Mouse (Mus musculus): Measurements from ENCODE around the gene Tmem198b. TPM values are rescaled to one million over a fixed set of nuclear protein-coding genes. Genes with fewer than 3 reads are reported as not detected.

Gene Tmem198b
- total RNA-seq, 2 experiments from 2014 or later, result 12.6 to 13.1 TPM

DNA sequence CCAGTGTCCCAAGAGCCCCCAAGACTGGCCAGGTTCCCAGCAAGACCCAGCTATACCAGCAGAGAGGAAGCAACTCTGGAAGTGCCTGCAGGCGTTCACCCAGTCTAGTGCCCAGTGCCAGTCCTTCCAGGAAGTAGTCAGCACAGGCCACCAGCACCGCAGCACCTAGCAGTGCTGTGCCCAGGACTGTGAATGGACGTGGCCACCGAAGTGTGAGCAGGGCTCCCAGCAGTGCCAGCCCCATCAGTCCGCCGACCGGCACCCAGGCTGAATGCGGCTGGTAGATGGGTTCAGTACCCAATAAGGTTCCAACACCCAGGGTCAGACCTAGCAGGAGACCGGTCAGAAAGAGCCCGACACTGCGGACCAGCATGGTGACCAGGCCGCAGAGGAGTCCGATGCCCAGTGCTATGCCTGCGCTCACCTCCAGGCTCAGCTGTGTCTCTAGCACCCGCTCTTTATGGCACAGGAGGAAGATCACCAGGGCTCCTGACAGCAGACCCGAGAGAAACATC, 2.1 kb downstream of the Tmem198b start:
- DNase-seq (ENCODE audit: low spot score in 2 of 2), result no peak

DNA sequence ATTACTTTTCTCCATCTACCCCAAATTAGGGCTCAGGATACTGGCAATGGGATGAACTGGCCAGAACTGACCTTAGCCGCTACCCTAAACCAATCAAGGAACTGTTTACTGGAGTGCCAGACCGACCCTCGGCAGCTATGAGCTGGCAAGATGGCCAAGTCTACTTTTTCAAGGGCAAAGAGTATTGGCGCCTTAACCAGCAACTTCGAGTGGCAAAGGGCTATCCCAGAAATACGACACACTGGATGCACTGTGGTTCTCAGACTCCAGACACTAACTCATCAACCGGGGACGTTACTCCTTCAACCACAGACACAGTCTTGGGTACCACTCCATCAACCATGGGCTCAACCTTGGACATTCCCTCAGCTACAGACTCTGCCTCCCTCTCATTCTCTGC, 5.5 kb downstream of the Tmem198b start:
- no peak for DNase-seq (ENCODE audit: low spot score in 2 of 2)

DNA sequence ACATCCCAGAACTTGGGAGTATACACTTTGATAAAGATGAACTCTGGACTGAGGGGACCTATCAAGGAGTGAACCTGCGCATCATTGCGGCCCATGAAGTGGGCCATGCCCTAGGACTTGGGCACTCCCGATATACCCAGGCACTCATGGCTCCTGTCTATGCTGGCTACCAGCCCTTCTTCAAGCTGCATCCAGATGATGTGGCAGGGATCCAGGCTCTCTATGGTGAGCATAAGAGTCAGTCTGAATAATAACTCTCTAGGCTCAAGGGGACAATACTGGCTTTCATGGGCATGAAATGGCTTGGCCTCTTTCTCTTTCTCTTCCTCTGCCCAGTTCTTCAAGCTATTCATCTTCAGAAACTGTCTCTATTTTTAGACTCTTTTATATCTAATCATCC, 8.6 kb downstream of the Tmem198b start:
- DNase-seq (ENCODE audit: low spot score in 2 of 2), result no peak

DNA sequence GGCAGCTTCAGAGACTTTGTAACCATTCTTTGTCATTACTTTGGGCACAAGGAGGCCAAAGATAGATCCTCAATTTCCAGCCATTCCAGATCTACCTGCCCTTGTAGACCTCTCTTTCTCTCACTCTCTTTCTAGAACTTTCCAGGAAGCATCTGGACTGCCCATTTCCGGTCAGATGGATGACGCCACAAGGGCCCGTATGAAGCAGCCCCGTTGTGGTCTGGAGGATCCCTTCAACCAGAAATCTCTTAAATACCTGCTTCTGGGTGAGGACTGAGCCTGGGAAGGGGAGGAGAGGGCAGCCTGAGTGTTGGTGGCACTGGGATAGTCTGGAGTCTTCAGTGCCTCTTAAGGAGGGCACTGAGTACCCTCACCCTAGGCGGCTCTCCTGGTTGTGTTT, 9.8 kb downstream of the Tmem198b start:
- no peak for DNase-seq (ENCODE audit: low spot score in 2 of 2)

DNA sequence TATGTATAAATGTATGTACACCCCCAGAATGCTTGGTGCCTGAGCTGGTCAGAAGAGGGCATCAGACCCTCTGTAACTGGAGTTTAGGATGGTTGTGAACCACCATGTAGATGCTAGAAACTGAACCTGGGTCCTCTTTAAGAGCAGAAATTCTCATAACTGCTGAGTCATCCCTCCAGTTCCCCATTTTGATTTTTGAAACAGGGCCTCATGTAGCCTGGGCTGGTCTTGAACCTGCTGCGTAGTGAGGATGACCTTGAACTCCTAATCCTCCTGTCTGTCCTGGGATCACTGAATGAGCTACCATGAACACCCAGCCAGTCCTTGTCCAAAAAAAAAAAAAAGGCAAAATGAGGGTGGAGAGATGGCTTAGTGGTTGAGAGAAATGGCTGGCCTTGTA, 10.9 kb downstream of the Tmem198b start:
- DNase-seq (ENCODE audit: low spot score in 2 of 2), result no peak

DNA sequence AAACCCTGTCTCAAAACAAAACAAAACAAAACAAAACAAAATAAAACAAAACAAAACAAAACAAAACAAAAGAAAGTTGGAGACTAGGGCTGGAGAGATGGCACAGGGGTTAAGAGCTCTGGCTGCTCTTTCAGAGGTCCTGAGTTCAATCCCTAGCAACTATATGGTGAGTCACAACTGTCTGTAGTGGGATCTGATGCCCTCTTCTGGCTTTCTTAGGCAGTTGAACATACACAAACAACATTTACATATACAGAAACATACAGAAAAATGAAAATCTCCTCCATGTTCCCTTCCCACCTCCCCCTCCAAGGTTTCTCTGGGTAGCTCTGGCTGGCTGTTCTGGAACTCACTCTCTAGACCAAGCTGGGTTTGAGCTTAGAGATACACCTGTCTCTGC, 12.1 kb downstream of the Tmem198b start:
- DNase-seq (ENCODE audit: low spot score in 2 of 2), result no peak

DNA sequence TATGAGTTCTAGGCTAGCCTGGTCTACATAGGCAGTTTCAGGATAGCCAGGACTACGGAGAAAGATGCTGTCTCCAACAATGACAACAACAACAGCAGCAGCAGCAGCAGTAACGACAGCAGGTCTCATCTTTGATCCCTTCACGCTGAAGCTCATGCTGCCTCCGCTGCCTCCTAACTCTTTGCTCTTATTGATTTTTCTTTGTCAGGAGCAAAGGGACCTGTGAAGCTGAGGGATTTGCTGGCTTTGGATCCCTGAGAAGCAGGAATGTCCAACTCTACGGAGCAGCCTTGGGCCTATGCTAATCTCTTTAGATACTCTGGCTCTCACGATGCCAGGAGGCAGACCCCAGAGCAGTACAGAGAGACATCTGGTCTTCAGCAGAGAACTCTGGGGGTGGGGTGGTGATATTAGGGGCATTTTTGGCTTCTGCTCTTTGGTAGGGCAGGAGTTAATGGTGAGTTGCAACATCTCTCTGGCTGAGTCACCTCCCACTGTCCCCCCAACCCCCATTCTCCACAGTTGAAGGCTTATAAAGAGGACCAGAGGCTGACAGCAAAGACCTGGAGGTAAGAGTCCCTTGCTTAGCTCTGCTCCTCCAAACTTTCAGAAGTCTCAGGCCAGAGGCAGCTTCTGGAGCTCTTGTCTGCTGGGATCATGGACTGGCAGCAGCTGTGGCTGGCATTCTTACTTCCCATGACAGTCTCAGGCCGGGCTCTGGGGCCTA, 13.6 kb downstream of the Tmem198b start, which contains the start of gene Mmp19:
TSS of gene Mmp19 (plus strand) at position 513 of the 727 bp plus-strand sequence.
- DNase-seq (ENCODE audit: low spot score in 2 of 2), result no peak

DNA sequence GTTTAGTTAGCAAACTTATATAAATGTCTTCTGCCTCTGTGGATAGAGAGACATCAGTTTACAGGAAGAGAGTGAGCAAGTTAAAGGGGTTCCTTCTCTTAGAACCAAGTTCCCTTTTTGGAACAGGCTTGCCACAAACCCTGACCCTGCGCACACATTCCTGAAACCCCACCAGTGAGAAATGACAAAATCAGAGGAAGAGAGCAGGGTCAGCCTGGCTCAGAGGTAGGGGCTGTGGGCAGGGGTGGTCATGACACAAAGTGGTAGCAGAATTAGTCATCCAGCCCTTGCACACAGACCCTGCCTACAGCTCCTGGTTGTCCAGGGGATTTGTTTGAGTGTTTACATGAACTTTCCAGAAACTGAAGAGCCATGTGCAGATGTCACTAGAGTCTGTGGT, 24.0 kb downstream of the Tmem198b start:
- no peak for DNase-seq (ENCODE audit: low spot score in 2 of 2)

DNA sequence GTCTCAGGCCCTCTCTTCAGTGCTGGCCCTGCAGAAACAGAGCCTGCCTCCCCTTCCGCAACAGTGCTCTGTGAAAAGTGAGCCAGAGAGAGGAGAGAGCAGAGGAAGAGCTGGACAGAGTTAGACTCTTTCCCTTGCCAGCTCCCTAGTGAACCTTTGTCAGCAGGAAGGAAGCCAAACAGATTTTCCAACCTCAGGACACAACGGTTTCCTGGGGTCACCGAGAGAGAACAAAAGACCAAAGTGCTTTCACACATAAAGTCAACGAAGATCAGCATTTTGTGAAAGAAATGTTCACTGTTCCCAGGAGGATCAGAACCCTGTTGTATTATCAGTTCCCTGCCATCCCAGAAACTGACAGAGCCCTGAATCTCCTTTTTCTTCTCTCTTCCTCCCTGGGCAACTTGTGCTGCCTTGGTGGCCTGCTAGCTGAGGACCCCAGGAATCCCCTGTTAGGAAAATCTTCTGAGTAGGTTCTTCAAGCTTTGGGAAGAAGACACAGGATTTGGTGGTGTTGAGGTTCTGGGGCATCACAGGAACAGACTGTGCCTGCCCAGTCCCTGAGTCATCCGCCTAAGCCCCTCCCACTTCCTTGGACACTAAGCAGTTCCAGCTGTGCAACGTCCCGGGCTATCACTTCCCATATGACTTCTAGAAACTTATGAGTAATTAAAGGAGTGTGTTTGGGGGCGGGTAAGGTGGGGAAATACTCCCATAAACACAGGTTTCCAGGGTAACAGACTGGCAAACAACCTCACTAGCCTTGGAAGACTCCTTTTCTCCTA, 25.0 kb downstream of the Tmem198b start:
- DNase-seq (ENCODE audit: low spot score in 2 of 2), result no peak

DNA sequence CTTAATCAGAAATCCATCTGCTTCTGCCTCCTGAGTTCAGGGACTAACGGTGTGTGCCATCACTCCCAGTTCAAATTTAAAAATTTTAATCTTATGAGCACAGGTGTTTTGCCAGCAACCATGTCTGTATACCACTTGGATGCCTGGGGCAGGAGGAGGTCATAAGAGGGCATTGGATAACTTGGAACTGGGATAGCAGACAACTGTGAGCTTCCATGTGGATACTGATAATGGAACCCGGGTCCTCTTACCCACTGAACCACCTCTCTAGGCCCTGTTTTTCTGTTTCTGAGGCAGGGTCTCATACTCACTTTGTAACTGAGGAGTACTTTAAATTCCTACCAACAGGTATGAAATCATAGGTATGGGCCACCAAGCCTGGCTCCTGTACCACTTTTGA, 25.7 kb downstream of the Tmem198b start:
- no peak for DNase-seq (ENCODE audit: low spot score in 2 of 2)

DNA sequence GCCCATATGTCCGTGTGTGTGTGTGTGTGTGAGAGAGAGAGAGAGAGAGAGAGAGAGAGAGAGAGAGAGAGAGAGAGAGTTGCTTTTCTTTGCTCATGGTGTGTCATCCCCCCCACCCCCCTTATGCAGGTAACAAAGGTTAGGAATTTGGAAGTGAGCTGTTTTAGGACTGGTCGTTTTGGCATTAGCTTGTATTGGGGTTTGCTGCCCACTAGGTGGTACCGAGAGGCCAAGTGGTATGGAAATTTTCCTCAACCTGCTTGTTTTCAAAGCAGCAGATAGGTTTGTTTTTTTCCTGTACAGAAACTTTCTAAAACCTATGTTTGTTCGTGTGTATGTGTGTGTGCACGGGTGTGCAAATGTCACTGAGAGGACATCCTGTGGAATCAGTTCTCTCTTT, 30.5 kb downstream of the Tmem198b start:
- DNase-seq (ENCODE audit: low spot score in 2 of 2), result no peak

DNA sequence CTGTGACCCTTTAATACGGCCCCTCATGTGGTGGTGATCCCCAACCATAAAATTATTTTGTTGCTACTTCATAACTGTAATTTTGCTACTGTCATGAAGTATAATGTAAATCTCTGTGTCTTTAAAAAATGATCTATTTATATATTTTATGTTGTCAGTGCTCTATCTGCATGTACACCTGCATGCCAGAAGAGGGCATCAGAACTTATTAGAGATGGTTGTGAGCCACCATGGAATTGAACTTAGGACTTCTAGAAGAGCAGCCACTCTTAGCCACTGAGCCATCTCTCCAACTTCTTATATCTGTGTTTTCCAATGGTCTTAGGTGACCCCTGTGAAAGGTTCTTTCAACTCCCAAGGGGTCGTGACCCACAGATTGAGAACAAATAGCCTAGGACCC, 31.3 kb downstream of the Tmem198b start:
- DNase-seq (ENCODE audit: low spot score in 2 of 2), result no peak

Other genes starting within 250 kb of the Tmem198b start
- 10 to 100 TPM; 72.9 to 74.1 TPM for gene Pa2g4, start 238.4 kb downstream of the Tmem198b start, total RNA-seq (2021)
- gene Erbb3, start 214.7 kb downstream of the Tmem198b start, total RNA-seq (2021), result 1 to 10 TPM; 5.6 to 6.5 TPM
- gene Rps26, start 177.6 kb downstream of the Tmem198b start, total RNA-seq (2021), result 100 to 1,000 TPM; 329 to 373 TPM
- 10 to 100 TPM; 12.9 to 13.7 TPM for gene Ikzf4, start 158.4 kb downstream of the Tmem198b start, total RNA-seq (2021)
- 10 to 100 TPM; 12.2 to 12.6 TPM for gene Suox, start 130.3 kb downstream of the Tmem198b start, total RNA-seq (2021)
- gene Rab5b, start 108.1 kb downstream of the Tmem198b start, total RNA-seq (2021), result 100 to 1,000 TPM; 127 to 133 TPM
- 1 to 10 TPM; 1.5 to 1.6 TPM for gene Pmel, start 100.2 kb downstream of the Tmem198b start, total RNA-seq (2021)
- 1 to 10 TPM; 6.1 to 9.3 TPM for gene Cdk2, start 99.3 kb downstream of the Tmem198b start, total RNA-seq (2021)
- gene Dgka, start 59.5 kb downstream of the Tmem198b start, total RNA-seq (2021), result 10 to 100 TPM; 10.4 to 10.5 TPM
- gene Pym1, start 56.5 kb downstream of the Tmem198b start, total RNA-seq (2021), result 10 to 100 TPM; 30.2 to 31.0 TPM
- gene Mmp19, start 13.5 kb downstream of the Tmem198b start, total RNA-seq (2021), result 1 to 10 TPM in 1 of 2 experiments, under 1 TPM in 1; 0.83 to 1.2 TPM
- 10 to 100 TPM; 63.7 to 67.1 TPM for gene Dnajc14, start 308 bp downstream of the Tmem198b start, total RNA-seq (2021)
- gene Sarnp, start 13.0 kb upstream of the Tmem198b start, total RNA-seq (2021), result 10 to 100 TPM; 35.5 to 42.2 TPM
- 10 to 100 TPM in 1 of 2 experiments, 1 to 10 TPM in 1; 7.4 to 10.4 TPM for gene Ormdl2, start 17.3 kb upstream of the Tmem198b start, total RNA-seq (2021)
- 10 to 100 TPM; 23.3 to 26.4 TPM for gene Gdf11, start 87.3 kb upstream of the Tmem198b start, total RNA-seq (2021)
- 10 to 100 TPM; 76.7 to 86.1 TPM for gene Cd63, start 96.6 kb upstream of the Tmem198b start, total RNA-seq (2021)
- 1 to 10 TPM; 8.1 to 8.8 TPM for gene Rdh5, start 118.5 kb upstream of the Tmem198b start, total RNA-seq (2021)
- 10 to 100 TPM; 96.9 to 98.1 TPM for gene Bloc1s1, start 119.7 kb upstream of the Tmem198b start, total RNA-seq (2021)
- 10 to 100 TPM; 28.1 to 28.5 TPM for gene Itga7, start 129.4 kb upstream of the Tmem198b start, total RNA-seq (2021)
- gene Mettl7b, start 156.6 kb upstream of the Tmem198b start, total RNA-seq (2021), result not detected
- gene Olfr9, start 185.1 kb upstream of the Tmem198b start, total RNA-seq (2021), result not detected
- gene Olfr763, start 206.4 kb upstream of the Tmem198b start, total RNA-seq (2021), result not detected
- gene Olfr764-ps1, start 235.5 kb upstream of the Tmem198b start, total RNA-seq (2021), result not detected
- gene Olfr765, start 245.6 kb upstream of the Tmem198b start, total RNA-seq (2021), result not detected